Mouse (Mus musculus): ENCODE measurements at regions not wholly inside any gene's neighbourhood (a gene's known extent, or its start where the extent isn't known, plus 50 kb on each side); places are given as distances from the start of the nearest gene placed in this dataset.

DNA sequence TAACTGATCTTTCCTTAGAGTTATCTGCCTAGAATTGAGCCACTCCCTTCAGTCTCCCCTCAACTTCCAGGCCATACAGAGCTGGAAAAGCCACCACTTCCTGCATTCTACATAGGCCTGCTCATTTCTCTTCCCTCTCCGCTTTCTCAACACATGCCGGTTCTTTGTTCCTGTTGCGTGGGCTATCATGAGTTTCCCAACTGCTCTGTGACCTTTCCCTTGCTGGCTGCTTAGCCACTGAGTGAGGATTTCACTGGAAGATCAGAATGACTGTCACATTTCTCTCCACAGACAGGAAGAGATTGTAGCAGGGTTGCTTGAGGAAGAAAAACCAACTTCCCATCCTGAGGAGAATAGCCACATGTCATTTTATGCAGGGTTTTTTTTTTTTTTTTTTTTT, 1133.6 kb upstream of the A1bg start:
- intact Hi-C loops (cut with DNase I), result no loop called here
- no peak for TF ChIP-seq POLR2A (IDR thresholded peaks at IDR 0.05; ENCODE audit: insufficient read depth, low read depth, low read length)
- TF ChIP-seq EP300 (IDR thresholded peaks at IDR 0.05; ENCODE audit: insufficient read depth, low read depth, low read length), result 0 out of 2 replicates have a peak, but pooled peaks have one; percentile 9
- no peak overlapping the region for H3K4me3 ChIP-seq
- peak in 1 of 2 experiments; percentile 46 for DNase-seq
- no peaks in the 10 kb centered on the region for H3K79me2 ChIP-seq (replicated peaks; ENCODE audit: control insufficient read depth, insufficient read depth, low read length)
- no peaks in the 10 kb centered on the region for H3K36me3 ChIP-seq (ENCODE audit: control insufficient read depth, insufficient read depth, low read length)
- no peaks in the 10 kb centered on the region for H3K27me3 ChIP-seq (ENCODE audit: control insufficient read depth, insufficient read depth, low read length)
- no peaks in the 10 kb centered on the region; the same call in 1 of the 2 replicates for H3K4me1 ChIP-seq (ENCODE audit: control insufficient read depth, insufficient read depth, low read length)
- H3K27ac ChIP-seq, result no peak overlapping the region
- H3K9ac ChIP-seq (ENCODE audit: low read depth, low read length), result no peak overlapping the region
- 35% methylated on average over 3 of the region's 3 CpGs for WGBS

DNA sequence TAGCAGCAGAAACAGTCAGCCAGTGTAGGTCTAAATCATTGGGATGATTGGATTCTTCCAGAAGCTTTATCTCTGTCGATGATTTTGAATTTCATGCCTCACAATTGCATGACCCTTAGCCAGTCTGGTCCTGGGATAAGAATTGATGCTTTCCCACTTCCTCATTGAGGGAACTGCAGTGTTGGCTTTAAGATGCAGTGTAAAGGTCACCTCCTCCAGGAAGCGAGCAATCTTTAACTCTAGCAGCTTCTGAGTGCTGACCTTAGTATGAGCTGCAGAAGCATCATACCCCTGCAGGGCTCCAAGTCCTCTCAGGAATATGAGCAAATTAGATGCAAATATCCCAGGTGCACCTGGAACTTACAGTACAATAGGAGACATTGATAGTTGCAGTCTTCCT, 1132.2 kb upstream of the A1bg start:
- TF ChIP-seq POLR2A (IDR thresholded peaks at IDR 0.05; ENCODE audit: insufficient read depth, low read depth, low read length) (no peak), EP300 (IDR thresholded peaks at IDR 0.05; ENCODE audit: insufficient read depth, low read depth, low read length) (no peak), CTCF (IDR thresholded peaks at IDR 0.05) (no peak)
- H3K4me1 ChIP-seq (ENCODE audit: control insufficient read depth, insufficient read depth, low read length), result no peaks in the 10 kb centered on the region; the same call in 1 of the 2 replicates
- no peak overlapping the region for H3K9ac ChIP-seq (ENCODE audit: low read depth, low read length)
- no peak for DNase-seq
- intact Hi-C loops (cut with DNase I), result no loop called here
- no peak overlapping the region for H3K4me3 ChIP-seq
- H3K36me3 ChIP-seq (ENCODE audit: control insufficient read depth, insufficient read depth, low read length), result no peaks in the 10 kb centered on the region
- 69% methylated on average over 2 of the region's 2 CpGs for WGBS
- H3K79me2 ChIP-seq (replicated peaks; ENCODE audit: control insufficient read depth, insufficient read depth, low read length), result no peaks in the 10 kb centered on the region
- no peak overlapping the region for H3K27ac ChIP-seq
- no peaks in the 10 kb centered on the region for H3K27me3 ChIP-seq (ENCODE audit: control insufficient read depth, insufficient read depth, low read length)

DNA sequence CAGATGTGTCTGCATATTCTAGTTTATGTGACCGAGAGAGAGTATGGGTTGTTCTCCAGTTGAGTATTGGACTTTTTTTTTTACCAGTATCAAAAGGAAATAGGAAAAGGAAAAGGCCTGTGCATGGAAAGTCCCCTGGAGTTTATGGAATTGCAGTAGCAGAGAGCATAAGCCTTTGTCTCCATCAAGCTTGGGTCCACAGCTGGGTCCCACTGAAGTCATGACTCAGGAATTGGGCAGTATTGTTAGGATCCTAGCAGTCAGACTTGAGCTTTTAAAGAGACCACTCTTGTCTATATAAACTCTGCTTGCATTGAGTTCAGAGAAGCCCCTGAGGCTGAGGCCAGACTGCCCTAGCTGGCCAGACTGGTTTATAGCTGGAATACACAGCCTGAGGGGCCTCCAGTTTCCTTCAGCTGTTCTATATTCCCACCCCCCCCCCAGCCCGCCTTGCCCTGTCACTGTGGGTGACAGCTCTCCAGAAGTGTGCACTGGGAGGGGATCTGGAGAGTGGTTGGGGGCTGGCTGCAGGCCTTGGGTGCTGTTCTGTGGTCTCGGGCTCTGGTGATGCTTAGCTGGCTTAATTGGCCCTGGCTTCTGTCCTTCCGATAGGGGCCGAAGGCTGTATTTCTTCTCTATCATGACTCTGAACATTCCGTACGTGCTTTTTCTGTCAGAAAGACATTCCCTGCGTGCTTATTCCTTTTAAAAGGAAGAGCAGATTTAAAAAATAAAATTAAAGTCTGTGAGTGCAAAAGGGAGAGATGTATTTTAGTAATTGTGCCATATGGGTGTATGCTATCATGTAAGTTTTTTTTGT, 1130.8 kb upstream of the A1bg start:
- no peaks in the 10 kb centered on the region for H3K36me3 ChIP-seq (ENCODE audit: control insufficient read depth, insufficient read depth, low read length)
- no peaks in the 10 kb centered on the region for H3K79me2 ChIP-seq (replicated peaks; ENCODE audit: control insufficient read depth, insufficient read depth, low read length)
- intact Hi-C loops (cut with DNase I), result no loop called here
- 67% methylated on average over 8 of the region's 8 CpGs for WGBS
- no peaks in the 10 kb centered on the region for H3K27me3 ChIP-seq (ENCODE audit: control insufficient read depth, insufficient read depth, low read length)
- no peak overlapping the region for H3K27ac ChIP-seq
- H3K4me1 ChIP-seq (ENCODE audit: control insufficient read depth, insufficient read depth, low read length), result no peaks in the 10 kb centered on the region; the same call in 1 of the 2 replicates
- TF ChIP-seq EP300 (IDR thresholded peaks at IDR 0.05; ENCODE audit: insufficient read depth, low read depth, low read length), result no peak
- no peak for TF ChIP-seq CTCF (IDR thresholded peaks at IDR 0.05)
- no peak for TF ChIP-seq POLR2A (IDR thresholded peaks at IDR 0.05; ENCODE audit: insufficient read depth, low read depth, low read length)
- DNase-seq, result no peak
- H3K4me3 ChIP-seq, result no peak overlapping the region
- no peak overlapping the region for H3K9ac ChIP-seq (ENCODE audit: low read depth, low read length)

DNA sequence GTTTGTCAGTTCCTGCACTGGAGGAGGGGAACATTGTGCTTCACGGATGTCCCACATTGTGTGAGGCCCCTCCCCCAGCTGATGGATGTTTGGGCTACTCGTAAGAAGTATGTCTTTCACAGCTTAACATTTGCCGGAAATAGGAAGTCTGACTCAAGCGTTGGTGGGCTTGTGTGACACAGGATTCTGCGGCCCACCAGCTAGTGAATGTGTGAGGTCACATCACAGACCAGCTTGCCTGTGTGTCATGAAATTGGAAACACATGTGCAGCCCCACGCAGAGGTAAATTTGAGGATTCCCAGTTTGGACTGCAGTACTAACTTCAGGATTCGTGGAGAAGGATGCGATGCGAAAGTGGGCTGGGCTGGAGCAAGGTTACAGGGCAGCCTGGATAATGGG, 1126.6 kb upstream of the A1bg start:
- H3K27ac ChIP-seq, result no peak overlapping the region
- TF ChIP-seq POLR2A (IDR thresholded peaks at IDR 0.05; ENCODE audit: insufficient read depth, low read depth, low read length), result no peak
- TF ChIP-seq CTCF (IDR thresholded peaks at IDR 0.05), result no peak
- no peak for TF ChIP-seq EP300 (IDR thresholded peaks at IDR 0.05; ENCODE audit: insufficient read depth, low read depth, low read length)
- H3K36me3 ChIP-seq (ENCODE audit: control insufficient read depth, insufficient read depth, low read length), result no peaks in the 10 kb centered on the region
- H3K79me2 ChIP-seq (replicated peaks; ENCODE audit: control insufficient read depth, insufficient read depth, low read length), result no peaks in the 10 kb centered on the region
- no peak overlapping the region for H3K4me3 ChIP-seq
- intact Hi-C loops (cut with DNase I), result no loop called here
- no peaks in the 10 kb centered on the region for H3K4me1 ChIP-seq (ENCODE audit: control insufficient read depth, insufficient read depth, low read length)
- no peak overlapping the region for H3K9ac ChIP-seq (ENCODE audit: low read depth, low read length)
- no peaks in the 10 kb centered on the region for H3K27me3 ChIP-seq (ENCODE audit: control insufficient read depth, insufficient read depth, low read length)
- DNase-seq, result no peak
- 56% methylated on average over 9 of the region's 9 CpGs for WGBS

DNA sequence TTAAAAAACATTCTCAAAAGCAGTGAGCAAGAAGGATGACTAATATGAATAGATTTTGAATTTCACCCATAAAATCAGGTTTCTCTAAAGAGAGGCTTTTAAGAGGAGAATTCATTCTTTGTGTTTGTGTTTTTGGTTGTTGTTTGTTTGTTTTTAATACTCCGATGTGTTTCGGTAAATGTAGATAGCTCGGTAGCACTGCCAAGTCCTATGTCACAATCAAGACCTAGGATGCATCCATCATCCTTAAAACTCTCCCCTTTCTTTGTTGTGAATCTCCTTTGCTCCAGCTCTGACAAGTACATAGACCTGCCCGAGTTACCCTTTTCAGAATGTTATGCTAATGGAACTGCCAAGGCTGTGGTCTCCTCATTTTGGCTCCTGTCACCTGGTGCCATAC, 1126.2 kb upstream of the A1bg start:
- no peak overlapping the region for H3K27ac ChIP-seq
- no peak for DNase-seq
- H3K36me3 ChIP-seq (ENCODE audit: control insufficient read depth, insufficient read depth, low read length), result no peaks in the 10 kb centered on the region
- H3K27me3 ChIP-seq (ENCODE audit: control insufficient read depth, insufficient read depth, low read length), result no peaks in the 10 kb centered on the region
- H3K79me2 ChIP-seq (replicated peaks; ENCODE audit: control insufficient read depth, insufficient read depth, low read length), result no peaks in the 10 kb centered on the region
- H3K4me1 ChIP-seq (ENCODE audit: control insufficient read depth, insufficient read depth, low read length), result no peaks in the 10 kb centered on the region
- TF ChIP-seq CTCF (IDR thresholded peaks at IDR 0.05) (no peak), POLR2A (IDR thresholded peaks at IDR 0.05; ENCODE audit: insufficient read depth, low read depth, low read length) (no peak), EP300 (IDR thresholded peaks at IDR 0.05; ENCODE audit: insufficient read depth, low read depth, low read length) (no peak)
- no peak overlapping the region for H3K9ac ChIP-seq (ENCODE audit: low read depth, low read length)
- 72% methylated on average over 4 of the region's 4 CpGs for WGBS
- intact Hi-C loops (cut with DNase I), result no loop called here
- no peak overlapping the region for H3K4me3 ChIP-seq

DNA sequence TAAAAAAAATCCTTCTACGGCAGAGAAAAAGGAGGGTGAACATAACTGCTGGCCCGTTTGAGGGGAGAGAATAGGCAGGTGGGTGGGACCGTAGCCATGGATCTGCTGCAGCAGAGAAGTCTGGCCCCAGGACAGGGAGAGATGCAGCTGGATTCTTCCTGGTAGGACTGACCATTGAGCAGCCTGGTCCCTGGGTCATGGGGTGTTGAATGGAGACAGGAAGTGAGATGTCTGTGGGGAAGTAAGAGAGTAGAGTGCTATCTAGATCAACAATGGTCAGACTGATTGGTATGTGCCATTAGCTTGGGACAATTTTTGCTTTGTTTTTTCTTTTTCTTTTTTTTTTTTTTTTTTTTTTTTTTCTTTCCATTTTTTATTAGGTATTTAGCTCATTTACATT, 1123.5 kb upstream of the A1bg start:
- WGBS, result 80% methylated on average over 3 of the region's 3 CpGs
- intact Hi-C loops (cut with DNase I), result no loop called here
- Histone ChIP-seq H3K27ac (no peak overlapping the region), H3K9ac (ENCODE audit: low read depth, low read length) (no peak overlapping the region), H3K4me3 (no peak overlapping the region), H3K79me2 (replicated peaks; ENCODE audit: control insufficient read depth, insufficient read depth, low read length) (no peaks in the 10 kb centered on the region), H3K36me3 (ENCODE audit: control insufficient read depth, insufficient read depth, low read length) (no peaks in the 10 kb centered on the region), H3K4me1 (ENCODE audit: control insufficient read depth, insufficient read depth, low read length) (no peaks in the 10 kb centered on the region), H3K27me3 (ENCODE audit: control insufficient read depth, insufficient read depth, low read length) (no peaks in the 10 kb centered on the region)
- TF ChIP-seq POLR2A (IDR thresholded peaks at IDR 0.05; ENCODE audit: insufficient read depth, low read depth, low read length), result no peak
- no peak for TF ChIP-seq CTCF (IDR thresholded peaks at IDR 0.05)
- TF ChIP-seq EP300 (IDR thresholded peaks at IDR 0.05; ENCODE audit: insufficient read depth, low read depth, low read length), result no peak
- DNase-seq, result no peak

Measured in heart, adult 2 months (tissue).